Mouse (Mus musculus) liver, postnatal 0 days (tissue): ENCODE data around the gene Rabac1. TPM values are rescaled to one million over a fixed set of nuclear protein-coding genes. Genes with fewer than 3 reads are reported as not detected.

Experiments used
- ATAC-seq: fragments of 200-750 bp; cut with Nextera tagmentation; 2 replicates; pipeline ENCODE4 v1.8.0; 2017; ENCODE audit warnings: mild to moderate bottlenecking, moderate library complexity
- DNase-seq: peaks from one replicate; pipeline ENCODE4 v3.0.0-alpha.2; 2016
- H3K27ac ChIP-seq: fragments of 300-500 bp; sonication (generic); 2 replicates; pipeline ENCODE4 v1.5.1; 2014; ENCODE audit warnings: antibody characterized with exemption, moderate library complexity, mild to moderate bottlenecking, low read depth
- H3K27me3 ChIP-seq: fragments of 300-500 bp; sonication (generic); 2 replicates; pipeline ENCODE4 v1.6.1; 2014; ENCODE audit warnings: low read length, control low read depth, mixed read lengths; ENCODE audit not compliant: insufficient read depth
- H3K36me3 ChIP-seq: fragments of 300-500 bp; sonication (generic); replicated peaks from 2 replicates; pipeline ENCODE4 v1.6.1; 2014; ENCODE audit warnings: mild to moderate bottlenecking, control low read depth, low read length, moderate library complexity, mixed read lengths; ENCODE audit not compliant: insufficient read depth
- H3K4me1 ChIP-seq: fragments of 300-500 bp; sonication (generic); 2 replicates; pipeline ENCODE4 v1.6.1; 2014; ENCODE audit warnings: antibody characterized with exemption, mild to moderate bottlenecking, control low read depth; ENCODE audit not compliant: insufficient read depth
- H3K4me2 ChIP-seq: fragments of 300-500 bp; sonication (generic); 2 replicates; pipeline ENCODE4 v1.6.1; 2014; ENCODE audit warnings: low read depth, mild to moderate bottlenecking, low read length, moderate library complexity, mixed read lengths
- H3K4me3 ChIP-seq: fragments of 300-500 bp; sonication (generic); 2 replicates; pipeline ENCODE4 v1.5.1; 2014; ENCODE audit warnings: low read depth, low read length
- H3K9ac ChIP-seq: fragments of 300-500 bp; sonication (generic); replicated peaks from 2 replicates; pipeline ENCODE4 v1.6.1; 2014; ENCODE audit warnings: mild to moderate bottlenecking, moderate library complexity
- H3K9me3 ChIP-seq: fragments of 300-500 bp; sonication (generic); 2 replicates; pipeline ENCODE4 v1.6.1; 2016; ENCODE audit warnings: mild to moderate bottlenecking, control low read depth, low read length, mixed read lengths
- CTCF ChIP-seq: sonication (generic); IDR thresholded peaks from 2 replicates; pipeline ENCODE4 v1.5.1; 2016; ENCODE audit warnings: antibody characterized with exemption, low read depth
- EP300 ChIP-seq: IDR thresholded peaks from 2 replicates; pipeline ENCODE4 v1.6.1; 2016; ENCODE audit warnings: antibody characterized with exemption, low read depth, mild to moderate bottlenecking
- WGBS: fragments of 180-500 bp; shearing (Covaris S2); extraction: QIAGEN DNeasy Blood & Tissue Kit; methylation state at CpG from one replicate; pipeline ENCODE4 v1.1.7; 2014; ENCODE audit not compliant: insufficient replicate concordance; 5-methylcytosine and 5-hydroxymethylcytosine counted together
- polyA plus RNA-seq: library from polyadenylated mRNA; unstranded; fragments of >200 nt; fragmentation: Nextera tagmentation; extraction: Ambion mirVana; gene quantifications from 2 replicates; pipeline ENCODE4 v1.2.1, GENCODE M21; 2015

The Rabac1 gene
- polyA plus RNA-seq, 1 experiment from 2014 or later, result 88.2 TPM

GRCm38 (mm10) chr7:24985799-24986198, 13.2 kb upstream of the Rabac1 start:
- no peak for DNase-seq
- ATAC-seq, result no peak
- Histone ChIP-seq H3K4me1 (no peaks in the 10 kb centered on the region), H3K4me3 (no peak overlapping the region), H3K9ac (no peak overlapping the region), H3K4me2 (no peak overlapping the region), H3K27ac (no peak overlapping the region), H3K36me3 (no peaks in the 10 kb centered on the region), H3K27me3 (no peaks in the 10 kb centered on the region), H3K9me3 (no peaks in the 10 kb centered on the region)
- peak; percentile 51 for TF ChIP-seq CTCF
- no peak for TF ChIP-seq EP300
- 68% methylated on average over 5 of the region's 5 CpGs for WGBS

GRCm38 (mm10) chr7:24984307-24984706, 11.8 kb upstream of the Rabac1 start:
- DNase-seq (no peak), ATAC-seq (no peak)
- no peaks in the 10 kb centered on the region for H3K27me3 ChIP-seq
- 78% methylated on average over 2 of the region's 2 CpGs for WGBS
- H3K9me3 ChIP-seq, result no peaks in the 10 kb centered on the region
- TF ChIP-seq CTCF (no peak), EP300 (no peak)
- H3K27ac ChIP-seq, result no peak overlapping the region
- H3K4me1 ChIP-seq, result no peaks in the 10 kb centered on the region
- H3K36me3 ChIP-seq, result no peaks in the 10 kb centered on the region
- no peak overlapping the region for H3K4me2 ChIP-seq
- H3K4me3 ChIP-seq, result no peak overlapping the region
- no peak overlapping the region for H3K9ac ChIP-seq

- H3K4me2 ChIP-seq, result no peak overlapping the region
- DNase-seq, result no peak
- H3K36me3 ChIP-seq, result no peaks in the 10 kb centered on the region
- TF ChIP-seq EP300, result no peak
- TF ChIP-seq CTCF, result no peak
- H3K4me1 ChIP-seq, result no peaks in the 10 kb centered on the region
- no peak for ATAC-seq
- no peak overlapping the region for H3K4me3 ChIP-seq
- H3K9me3 ChIP-seq, result no peaks in the 10 kb centered on the region
- WGBS, result 76% methylated on average over 5 of the region's 5 CpGs
- H3K27ac ChIP-seq, result no peak overlapping the region
- H3K27me3 ChIP-seq, result no peaks in the 10 kb centered on the region
- H3K9ac ChIP-seq, result no peak overlapping the region
These were observed 10.8 kb upstream of the Rabac1 start for GRCm38 (mm10) chr7:24983396-24983795.

- H3K4me2 ChIP-seq, result no peak overlapping the region
- TF ChIP-seq CTCF (no peak), EP300 (no peak)
- no peak overlapping the region for H3K4me3 ChIP-seq
- H3K27me3 ChIP-seq, result no peaks in the 10 kb centered on the region
- H3K4me1 ChIP-seq, result no peaks in the 10 kb centered on the region
- H3K9ac ChIP-seq, result no peak overlapping the region
- no peaks in the 10 kb centered on the region for H3K36me3 ChIP-seq
- H3K9me3 ChIP-seq, result no peaks in the 10 kb centered on the region
- DNase-seq (no peak), ATAC-seq (no peak)
- no peak overlapping the region for H3K27ac ChIP-seq
- 71% methylated on average over 7 of the region's 7 CpGs for WGBS
These were observed 7.9 kb upstream of the Rabac1 start for GRCm38 (mm10) chr7:24980439-24980838.

GRCm38 (mm10) chr7:24978781-24979180, 6.2 kb upstream of the Rabac1 start:
- Histone ChIP-seq H3K9ac (no peak overlapping the region), H3K27me3 (no peaks in the 10 kb centered on the region), H3K9me3 (no peaks in the 10 kb centered on the region), H3K27ac (0 out of 2 replicates have a peak overlapping the region, but pooled peaks have one; percentile 34), H3K4me2 (no peak overlapping the region), H3K4me1 (no peaks in the 10 kb centered on the region), H3K4me3 (no peak overlapping the region), H3K36me3 (no peaks in the 10 kb centered on the region)
- no peak for TF ChIP-seq CTCF
- no peak for TF ChIP-seq EP300
- ATAC-seq (peak; percentile 35; the same call in 1 of the 2 replicates), DNase-seq (peak; percentile 49)
- 31% methylated on average over 7 of the region's 7 CpGs for WGBS

GRCm38 (mm10) chr7:24974893-24975595, 2.5 kb upstream of the Rabac1 start:
- Histone ChIP-seq H3K36me3 (0 out of 2 replicates have a peak, but pooled peaks cover 2% of the 10 kb centered on the region), H3K4me1 (peaks cover 6% of the 10 kb centered on the region), H3K4me2 (peak overlapping the region; percentile 5; the same call in 1 of the 2 replicates), H3K4me3 (no peak overlapping the region), H3K27me3 (no peaks in the 10 kb centered on the region), H3K9ac (no peak overlapping the region), H3K27ac (no peak overlapping the region), H3K9me3 (no peaks in the 10 kb centered on the region)
- peak; percentile 81 for TF ChIP-seq CTCF
- TF ChIP-seq EP300, result no peak
- WGBS, result 19% methylated on average over 9 of the region's 9 CpGs
- ATAC-seq (no peak), DNase-seq (no peak)
